Mouse (Mus musculus) frontal cortex, adult (tissue): ENCODE measurements at regions not wholly inside any gene's neighbourhood (a gene's known extent, or its start where the extent isn't known, plus 50 kb on each side); places are given as distances from the start of the nearest gene placed in this dataset.

Source experiments
- ATAC-seq: cut with Nextera tagmentation; 2 replicates; pipeline ENCODE4 v1.9.2; 2017; ENCODE audit warnings: mild to moderate bottlenecking, moderate library complexity, mixed read lengths; ENCODE audit not compliant: low TSS enrichment

GRCm38 (mm10) chr6:95769808-95770207 is 51.2 kb upstream of the Suclg2 start:
- no peak for ATAC-seq

DNA sequence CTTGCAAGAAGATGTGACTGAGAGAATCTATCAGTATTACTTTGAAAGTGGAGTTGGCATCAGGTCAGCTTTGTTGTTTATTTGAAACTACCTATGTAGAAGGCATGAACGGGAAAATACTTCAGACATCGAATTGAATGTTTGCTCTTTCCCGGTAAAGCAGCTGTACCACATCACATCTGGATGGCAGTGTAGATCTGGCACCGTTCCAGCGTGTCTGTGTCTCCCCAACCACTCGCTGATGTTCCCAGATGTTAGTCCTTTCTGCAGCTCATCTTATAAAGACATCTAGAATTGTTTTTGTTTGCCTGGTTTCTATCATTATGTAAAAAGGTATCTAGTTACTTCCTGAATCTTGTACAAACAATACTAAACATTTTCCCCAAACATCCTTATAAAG is 83.1 kb upstream of the Suclg2 start:
- ATAC-seq = no peak

- ATAC-seq = no peak
Measured at GRCm38 (mm10) chr6:95841502-95841901, 122.9 kb upstream of the Suclg2 start.

DNA sequence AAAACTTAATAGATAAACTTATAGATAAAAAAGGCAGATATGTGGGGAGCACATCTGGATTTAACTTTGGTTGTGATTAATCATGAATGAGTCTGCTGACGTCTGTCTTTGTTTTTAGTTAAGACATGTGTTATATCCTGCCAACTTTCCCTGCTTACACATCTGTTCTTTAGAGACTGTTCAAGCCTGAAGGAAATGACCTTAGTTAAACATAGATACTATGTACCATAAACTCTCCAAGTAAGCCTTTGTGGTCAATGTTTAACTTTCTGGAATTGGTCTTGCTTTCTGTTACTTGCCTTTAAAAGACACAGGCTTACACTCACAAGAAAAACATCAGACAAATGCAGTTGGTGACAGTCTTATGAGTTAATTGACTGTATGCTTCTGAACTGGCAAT is 127.9 kb upstream of the Suclg2 start:
- no peak for ATAC-seq

GRCm38 (mm10) chr6:95875463-95875862 is 156.9 kb upstream of the Suclg2 start:
- ATAC-seq = no peak

GRCm38 (mm10) chr6:95876320-95876719 is 157.7 kb upstream of the Suclg2 start:
- ATAC-seq = no peak

GRCm38 (mm10) chr6:95886645-95887044 is 168.0 kb upstream of the Suclg2 start:
- ATAC-seq = peak; percentile 62

GRCm38 (mm10) chr6:95902551-95902950 is 184.0 kb upstream of the Suclg2 start:
- no peak for ATAC-seq

- peak; percentile 47 for ATAC-seq
Measured at GRCm38 (mm10) chr6:95904085-95904633, 185.6 kb upstream of the Suclg2 start.

- peak; percentile 94 for ATAC-seq
Measured at GRCm38 (mm10) chr6:95905057-95905456, 186.5 kb upstream of the Suclg2 start.

- no peak for ATAC-seq
Measured at GRCm38 (mm10) chr6:95921737-95922136, 191.2 kb upstream of the Fam19a1 start.

GRCm38 (mm10) chr6:95934561-95934960 is 178.4 kb upstream of the Fam19a1 start:
- no peak for ATAC-seq

DNA sequence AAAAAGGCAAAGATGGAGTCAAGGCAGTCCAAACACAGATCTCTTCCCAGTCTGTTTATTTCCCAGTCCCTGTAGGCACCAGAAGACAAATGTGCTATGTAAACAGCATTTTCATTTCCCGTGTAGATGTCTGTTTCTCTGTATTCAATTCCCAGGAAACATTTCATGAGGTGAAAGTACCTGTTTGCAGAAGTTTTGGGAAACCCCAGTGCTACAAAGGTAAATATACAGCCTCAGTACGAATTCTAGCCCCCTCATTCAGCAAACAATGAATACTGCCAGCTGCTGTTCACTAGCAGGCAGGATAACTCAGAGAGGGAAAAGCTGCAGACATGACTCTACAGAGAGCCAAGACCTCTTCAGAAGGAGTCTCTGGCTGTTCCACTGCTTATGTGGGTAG is 176.4 kb upstream of the Fam19a1 start:
- ATAC-seq = no peak

GRCm38 (mm10) chr6:95939052-95939451 is 173.9 kb upstream of the Fam19a1 start:
- no peak for ATAC-seq

DNA sequence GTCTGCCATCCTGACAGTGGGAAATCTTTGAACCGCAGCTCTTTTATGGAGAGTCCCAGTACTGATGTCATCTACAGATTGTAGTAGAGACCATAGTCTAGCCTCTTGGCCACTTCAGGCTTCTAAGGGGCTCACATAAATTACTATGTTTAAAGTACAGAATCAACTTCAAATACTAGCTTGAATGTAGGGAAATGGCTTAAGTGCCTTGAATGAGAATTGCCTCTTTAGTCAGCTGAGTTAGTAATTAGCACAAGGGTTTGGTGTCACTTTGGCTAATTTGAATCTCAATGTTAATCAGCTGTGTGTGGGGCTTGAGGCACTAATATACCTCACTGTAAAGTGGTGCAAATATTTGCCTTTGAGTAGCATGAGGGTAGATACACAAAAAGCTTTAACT is 152.2 kb upstream of the Fam19a1 start:
- ATAC-seq = no peak

- ATAC-seq = no peak
Measured at GRCm38 (mm10) chr6:95966231-95966630, 146.7 kb upstream of the Fam19a1 start.

DNA sequence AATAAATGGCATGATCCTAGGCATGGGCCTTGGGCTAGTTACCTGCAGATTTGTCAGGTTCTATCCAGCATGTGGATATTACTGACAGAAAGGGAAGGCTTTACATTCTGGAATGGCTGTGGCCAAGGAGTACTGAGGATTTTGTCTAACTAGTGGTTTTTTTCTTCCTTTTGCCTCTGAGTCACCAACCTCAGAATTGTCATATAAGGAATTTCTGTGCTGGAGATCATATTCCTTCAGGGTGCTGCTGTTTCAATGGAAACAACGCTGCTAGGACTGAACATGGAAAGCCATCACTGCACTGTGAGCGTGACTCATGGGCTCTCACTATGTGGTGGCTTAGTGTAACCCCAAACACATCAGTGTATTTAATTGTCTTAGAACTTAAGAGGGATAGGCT is 137.0 kb upstream of the Fam19a1 start:
- no peak for ATAC-seq

DNA sequence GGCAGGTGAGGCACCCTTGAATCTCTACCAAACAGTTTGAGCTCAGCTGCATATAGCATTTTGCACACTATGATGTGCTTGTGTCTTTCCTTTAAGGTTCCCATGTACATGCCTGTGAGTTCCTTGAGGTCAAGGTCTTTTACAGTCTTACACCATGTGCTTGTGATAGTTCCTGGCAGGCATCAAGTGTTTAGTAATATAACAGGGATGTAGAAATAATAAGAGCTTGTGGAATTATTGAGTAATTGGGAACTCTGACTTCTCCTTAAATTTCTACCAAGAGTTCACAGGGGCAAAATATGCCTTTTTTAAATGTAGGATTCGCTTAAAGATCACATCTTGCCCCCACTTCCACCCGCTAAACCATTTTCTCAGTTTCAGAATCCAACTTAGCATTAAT is 115.9 kb upstream of the Fam19a1 start:
- no peak for ATAC-seq

DNA sequence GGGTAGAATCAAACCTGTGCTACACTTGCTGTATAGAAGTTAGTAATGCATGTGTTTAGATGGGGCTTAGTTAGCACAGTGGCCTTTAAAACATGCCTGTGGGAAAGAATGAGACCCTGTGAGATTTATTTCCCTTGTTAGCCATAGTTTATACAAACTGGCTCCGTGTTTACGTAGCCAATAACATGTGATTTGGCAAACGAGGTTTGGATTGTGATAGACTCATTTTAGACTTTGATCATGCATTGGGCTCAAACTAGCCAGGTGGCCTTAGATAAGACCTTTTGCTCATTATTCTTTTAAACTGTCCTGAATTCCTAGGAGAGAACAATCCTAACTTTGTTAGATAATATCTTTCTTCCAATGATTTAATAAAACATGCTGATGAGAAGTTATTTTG is 115.2 kb upstream of the Fam19a1 start:
- no peak for ATAC-seq

- no peak for ATAC-seq
Measured at GRCm38 (mm10) chr6:95999441-95999840, 113.5 kb upstream of the Fam19a1 start.

GRCm38 (mm10) chr6:96000011-96000476 is 112.9 kb upstream of the Fam19a1 start:
- ATAC-seq = peak; percentile 86

GRCm38 (mm10) chr6:96011299-96011698 is 101.7 kb upstream of the Fam19a1 start:
- no peak for ATAC-seq

- no peak for ATAC-seq
Measured at GRCm38 (mm10) chr6:96028022-96028704, 84.8 kb upstream of the Fam19a1 start.

DNA sequence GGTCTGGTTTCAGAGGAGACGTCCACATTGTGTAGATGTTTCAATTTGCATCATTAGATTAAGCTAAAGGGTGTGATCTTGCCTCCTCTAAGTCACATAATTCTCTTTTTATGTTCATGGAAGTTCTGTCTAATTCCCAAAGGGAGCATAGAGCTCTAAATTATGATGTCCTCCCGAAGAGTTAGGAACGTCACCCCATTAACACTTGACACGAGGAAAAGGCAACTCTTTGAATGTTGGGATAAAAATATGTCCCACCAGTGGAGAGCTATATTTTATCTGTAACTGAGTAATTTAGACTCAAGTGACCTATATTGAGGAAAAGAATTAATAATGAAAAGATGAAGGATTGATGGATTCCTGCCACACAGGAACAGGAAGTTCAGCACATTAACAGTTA is 69.2 kb upstream of the Fam19a1 start:
- no peak for ATAC-seq
